Mouse (Mus musculus): ENCODE data around the gene Ssh2. TPM values are rescaled to one million over a fixed set of nuclear protein-coding genes. Genes with fewer than 3 reads are reported as not detected.
A peak's percentile ranks its signal among the peaks of the same experiment; 100 is the strongest.
"Not testable (repeated sequence)": the region's sequence is repeated elsewhere in the genome, so short reads cannot be mapped to it uniquely, and the experiment has no call there.

Ssh2 gene
- polyA plus RNA-seq, 1 experiment from 2014 or later, result 14.3 TPM

DNA sequence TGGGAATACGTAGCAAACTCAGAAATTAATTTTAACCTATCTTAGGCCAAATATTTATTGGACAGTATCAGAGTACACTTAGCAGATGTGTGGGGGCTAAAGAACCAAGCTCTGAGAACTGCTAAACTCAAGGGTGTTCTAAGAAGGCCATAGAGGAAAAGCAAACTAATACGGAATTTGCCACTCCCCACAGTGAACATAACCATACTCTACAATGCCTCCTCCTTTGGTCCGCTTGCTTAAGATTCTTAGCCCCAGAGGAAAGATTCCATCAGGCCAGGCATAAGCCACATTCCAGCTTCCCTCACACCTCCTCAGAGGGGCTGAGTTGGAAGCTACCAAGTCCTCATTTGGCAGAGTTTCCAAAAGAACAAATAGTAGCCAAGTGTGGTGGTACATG is 165.1 kb downstream of the Ssh2 start:
- H3K4me3 ChIP-seq, result no peak overlapping the region
- no peak overlapping the region for H3K4me2 ChIP-seq
- no peaks in the 10 kb centered on the region for H3K27me3 ChIP-seq
- peaks cover 19% of the 10 kb centered on the region for H3K4me1 ChIP-seq
- no peaks in the 10 kb centered on the region for H3K9me3 ChIP-seq
- H3K27ac ChIP-seq, result peak overlapping the region; percentile 49
- ATAC-seq (ENCODE audit: borderline replicate concordance, extremely low read depth, low FRiP score, low TSS enrichment), result 0 out of 2 replicates have a peak, but pooled peaks have one; percentile 19
- H3K9ac ChIP-seq, result no peak overlapping the region
- WGBS, result 40% methylated on average over 3 of the region's 3 CpGs
- H3K36me3 ChIP-seq, result no peaks in the 10 kb centered on the region

DNA sequence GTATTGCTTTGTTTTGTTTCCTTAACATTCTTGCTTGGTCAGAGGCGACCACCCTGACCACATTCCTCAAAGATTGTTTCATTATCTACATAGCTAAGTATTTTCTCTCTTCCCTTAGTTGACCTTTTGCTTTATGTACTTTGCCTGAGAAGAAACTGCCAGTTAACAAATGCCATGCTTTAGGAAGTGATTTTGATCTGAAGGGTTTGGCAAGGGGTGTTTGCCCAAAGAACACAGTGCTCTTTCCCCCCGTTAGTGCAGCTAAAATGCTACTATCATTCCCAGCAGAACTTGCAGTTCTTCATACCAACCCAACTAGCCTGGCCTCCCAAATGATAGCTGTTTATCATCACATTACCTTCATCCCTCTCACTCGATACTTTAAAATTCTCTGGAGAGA is 168.1 kb downstream of the Ssh2 start:
- Histone ChIP-seq H3K9me3 (no peaks in the 10 kb centered on the region), H3K36me3 (0 out of 2 replicates have a peak, but pooled peaks cover 3% of the 10 kb centered on the region), H3K9ac (no peak overlapping the region), H3K4me3 (no peak overlapping the region), H3K4me1 (peaks cover 26% of the 10 kb centered on the region), H3K27ac (peak overlapping the region; percentile 61; the same call in 1 of the 2 replicates), H3K4me2 (no peak overlapping the region), H3K27me3 (no peaks in the 10 kb centered on the region)
- no peak for ATAC-seq (ENCODE audit: borderline replicate concordance, extremely low read depth, low FRiP score, low TSS enrichment)
- WGBS, result 39% methylated on average over 3 of the region's 3 CpGs

- no peaks in the 10 kb centered on the region for H3K27me3 ChIP-seq
- H3K27ac ChIP-seq, result peak overlapping the region; percentile 35; the same call in 1 of the 2 replicates
- no peak overlapping the region for H3K4me2 ChIP-seq
- 44% methylated on average over 3 of the region's 3 CpGs for WGBS
- H3K4me1 ChIP-seq, result peaks cover 26% of the 10 kb centered on the region
- no peak overlapping the region for H3K4me3 ChIP-seq
- no peak overlapping the region for H3K9ac ChIP-seq
- no peaks in the 10 kb centered on the region for H3K9me3 ChIP-seq
- no peak for ATAC-seq (ENCODE audit: borderline replicate concordance, extremely low read depth, low FRiP score, low TSS enrichment)
- 0 out of 2 replicates have a peak, but pooled peaks cover 3% of the 10 kb centered on the region for H3K36me3 ChIP-seq
Measured at GRCm38 (mm10) chr11:77385706-77386690, 169.9 kb downstream of the Ssh2 start.

GRCm38 (mm10) chr11:77388197-77388596 is 172.1 kb downstream of the Ssh2 start:
- ATAC-seq (ENCODE audit: borderline replicate concordance, extremely low read depth, low FRiP score, low TSS enrichment); H3K27me3 ChIP-seq; H3K4me2 ChIP-seq; H3K36me3 ChIP-seq; H3K4me3 ChIP-seq; H3K9ac ChIP-seq; H3K9me3 ChIP-seq; H3K27ac ChIP-seq: not testable (repeated sequence)
- peaks cover 22% of the 10 kb centered on the region for H3K4me1 ChIP-seq
- WGBS, result 80% methylated on average over 3 of the region's 3 CpGs

- Histone ChIP-seq H3K9me3 (no peaks in the 10 kb centered on the region), H3K9ac (no peak overlapping the region), H3K4me1 (no peaks in the 10 kb centered on the region), H3K36me3 (peaks cover 10% of the 10 kb centered on the region; the same call in 1 of the 2 replicates), H3K27ac (no peak overlapping the region), H3K27me3 (no peaks in the 10 kb centered on the region), H3K4me2 (no peak overlapping the region), H3K4me3 (no peak overlapping the region)
- 62% methylated on average over 2 of the region's 2 CpGs for WGBS
- no peak for ATAC-seq (ENCODE audit: borderline replicate concordance, extremely low read depth, low FRiP score, low TSS enrichment)
Measured at GRCm38 (mm10) chr11:77395539-77395938, 179.5 kb downstream of the Ssh2 start.

DNA sequence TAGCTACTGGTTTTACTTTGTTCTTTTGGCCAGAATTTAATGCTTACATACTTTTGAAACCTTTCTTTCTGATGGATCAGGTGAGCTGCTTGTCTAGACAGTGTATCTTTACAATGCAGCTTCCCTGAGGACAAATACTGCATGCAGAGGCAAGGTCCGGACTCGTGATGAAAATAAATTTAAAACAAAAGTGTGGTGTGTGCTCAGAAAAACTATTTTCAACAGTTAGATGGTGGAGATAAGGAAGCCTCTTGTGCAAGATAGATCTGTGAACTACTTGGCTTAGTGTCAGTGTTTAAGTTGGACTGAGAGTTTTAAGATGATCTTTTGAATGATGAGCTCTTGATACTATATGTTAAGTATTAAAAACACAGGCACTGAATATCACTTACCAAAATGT is 186.4 kb downstream of the Ssh2 start:
- H3K4me3 ChIP-seq, result no peak overlapping the region
- no peaks in the 10 kb centered on the region for H3K9me3 ChIP-seq
- peaks cover 10% of the 10 kb centered on the region; the same call in 1 of the 2 replicates for H3K36me3 ChIP-seq
- no peaks in the 10 kb centered on the region for H3K4me1 ChIP-seq
- no peak overlapping the region for H3K27ac ChIP-seq
- no peak overlapping the region for H3K4me2 ChIP-seq
- no peaks in the 10 kb centered on the region for H3K27me3 ChIP-seq
- ATAC-seq (ENCODE audit: borderline replicate concordance, extremely low read depth, low FRiP score, low TSS enrichment), result no peak
- 46% methylated on average over 2 of the region's 2 CpGs for WGBS
- no peak overlapping the region for H3K9ac ChIP-seq

DNA sequence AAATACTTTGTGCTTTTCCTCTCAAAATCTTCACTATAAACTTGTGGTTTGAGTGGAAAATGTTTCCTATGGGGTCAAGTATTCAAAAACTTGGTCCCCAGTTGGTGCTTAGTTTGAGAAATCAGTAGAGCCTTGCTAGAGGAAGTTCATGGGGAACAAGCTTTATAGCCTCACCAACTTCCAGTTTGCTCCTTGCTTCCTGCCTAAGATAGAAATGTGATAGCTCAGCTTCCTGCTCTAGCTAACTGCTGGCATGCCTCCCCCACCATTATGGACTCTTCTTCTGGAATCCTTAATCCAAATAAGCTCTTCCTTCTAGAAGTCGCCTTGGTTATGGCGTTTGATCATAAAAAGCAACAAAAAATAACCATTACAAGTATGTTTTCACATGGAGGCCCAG is 190.2 kb downstream of the Ssh2 start:
- 0 out of 2 replicates have a peak, but pooled peaks cover 7% of the 10 kb centered on the region for H3K4me1 ChIP-seq
- H3K36me3 ChIP-seq, result peaks cover 12% of the 10 kb centered on the region; the same call in 1 of the 2 replicates
- no peaks in the 10 kb centered on the region for H3K9me3 ChIP-seq
- H3K27ac ChIP-seq, result no peak overlapping the region
- no peak for ATAC-seq (ENCODE audit: borderline replicate concordance, extremely low read depth, low FRiP score, low TSS enrichment)
- no peak overlapping the region for H3K9ac ChIP-seq
- no peak overlapping the region for H3K4me2 ChIP-seq
- H3K4me3 ChIP-seq, result no peak overlapping the region
- no peaks in the 10 kb centered on the region for H3K27me3 ChIP-seq
- WGBS, result 73% methylated on average over 2 of the region's 2 CpGs

GRCm38 (mm10) chr11:77409879-77410278 is 193.8 kb downstream of the Ssh2 start:
- Histone ChIP-seq H3K4me1 (0 out of 2 replicates have a peak, but pooled peaks cover 7% of the 10 kb centered on the region), H3K4me2 (no peak overlapping the region), H3K27ac (peak overlapping the region; percentile 72; the same call in 1 of the 2 replicates), H3K4me3 (no peak overlapping the region), H3K36me3 (peaks cover 12% of the 10 kb centered on the region; the same call in 1 of the 2 replicates), H3K27me3 (no peaks in the 10 kb centered on the region), H3K9ac (no peak overlapping the region), H3K9me3 (no peaks in the 10 kb centered on the region)
- ATAC-seq (ENCODE audit: borderline replicate concordance, extremely low read depth, low FRiP score, low TSS enrichment), result 0 out of 2 replicates have a peak, but pooled peaks have one; percentile 49
- WGBS, result 70% methylated on average over 6 of the region's 6 CpGs

DNA sequence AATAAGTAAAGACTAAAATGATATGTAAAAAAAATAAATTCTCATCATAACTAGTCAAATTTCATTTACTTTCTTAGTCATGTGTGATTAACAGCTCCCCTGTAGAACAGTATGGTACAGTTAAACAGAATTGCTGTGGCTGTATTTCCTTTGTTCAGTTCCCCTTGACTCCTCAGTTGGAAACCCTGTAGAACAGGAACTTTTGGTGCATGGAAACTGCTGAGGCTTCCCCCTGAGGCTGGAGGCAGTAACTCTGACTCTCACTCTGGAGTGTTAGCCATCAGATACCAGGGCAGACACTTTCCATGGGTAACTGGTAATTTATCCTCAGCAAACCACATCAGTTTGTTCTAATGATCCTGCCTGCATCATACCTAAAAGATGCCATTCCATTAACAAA is 195.2 kb downstream of the Ssh2 start:
- ATAC-seq (ENCODE audit: borderline replicate concordance, extremely low read depth, low FRiP score, low TSS enrichment), result no peak
- Histone ChIP-seq H3K36me3 (peaks cover 12% of the 10 kb centered on the region; the same call in 1 of the 2 replicates), H3K27ac (no peak overlapping the region), H3K9me3 (no peaks in the 10 kb centered on the region), H3K4me1 (0 out of 2 replicates have a peak, but pooled peaks cover 7% of the 10 kb centered on the region), H3K4me2 (no peak overlapping the region), H3K9ac (no peak overlapping the region), H3K27me3 (no peaks in the 10 kb centered on the region), H3K4me3 (no peak overlapping the region)

GRCm38 (mm10) chr11:77414141-77414839 is 198.2 kb downstream of the Ssh2 start:
- Histone ChIP-seq H3K9me3 (no peaks in the 10 kb centered on the region), H3K27ac (no peak overlapping the region), H3K4me3 (no peak overlapping the region), H3K4me1 (0 out of 2 replicates have a peak, but pooled peaks cover 7% of the 10 kb centered on the region), H3K9ac (no peak overlapping the region), H3K4me2 (no peak overlapping the region), H3K27me3 (no peaks in the 10 kb centered on the region), H3K36me3 (peaks cover 1% of the 10 kb centered on the region; the same call in 1 of the 2 replicates)
- WGBS, result 85% methylated on average over 2 of the region's 2 CpGs
- ATAC-seq (ENCODE audit: borderline replicate concordance, extremely low read depth, low FRiP score, low TSS enrichment), result no peak

- no peak for ATAC-seq (ENCODE audit: borderline replicate concordance, extremely low read depth, low FRiP score, low TSS enrichment)
- 82% methylated on average over 4 of the region's 4 CpGs for WGBS
- Histone ChIP-seq H3K4me1 (no peaks in the 10 kb centered on the region), H3K4me2 (no peak overlapping the region), H3K9me3 (no peaks in the 10 kb centered on the region), H3K27me3 (no peaks in the 10 kb centered on the region), H3K9ac (no peak overlapping the region), H3K4me3 (no peak overlapping the region), H3K27ac (no peak overlapping the region), H3K36me3 (0 out of 2 replicates have a peak, but pooled peaks cover 4% of the 10 kb centered on the region)
Measured at GRCm38 (mm10) chr11:77416212-77417000, 200.3 kb downstream of the Ssh2 start.
